Mouse (Mus musculus) lung, postnatal 0 days (tissue): Measurements from ENCODE around the gene Ints6l. TPM values are rescaled to one million over a fixed set of nuclear protein-coding genes. Genes with fewer than 3 reads are reported as not detected.

Experiments used
- ATAC-seq: fragments of 200-750 bp; cut with Nextera tagmentation; 2 replicates; pipeline ENCODE4 v1.8.0; 2017; ENCODE audit warnings: moderate library complexity
- DNase-seq: peaks from one replicate; pipeline ENCODE4 v3.0.0-alpha.2; 2016; ENCODE audit warnings: low spot score
- H3K27ac ChIP-seq: fragments of 300-500 bp; sonication (generic); 2 replicates; pipeline ENCODE4 v1.5.1; 2014; ENCODE audit warnings: antibody characterized with exemption, mild to moderate bottlenecking, low read length, mixed read lengths
- H3K27me3 ChIP-seq: fragments of 300-500 bp; sonication (generic); replicated peaks from 2 replicates; pipeline ENCODE4 v1.6.1; 2014; ENCODE audit warnings: low read length, mixed read lengths; ENCODE audit not compliant: insufficient read depth
- H3K36me3 ChIP-seq: fragments of 300-500 bp; sonication (generic); 2 replicates; pipeline ENCODE4 v1.6.1; 2014; ENCODE audit warnings: low read length, mixed read lengths; ENCODE audit not compliant: insufficient read depth
- H3K4me1 ChIP-seq: fragments of 300-500 bp; sonication (generic); 2 replicates; pipeline ENCODE4 v1.6.1; 2014; ENCODE audit warnings: antibody characterized with exemption, low read depth, low read length, mixed read lengths; ENCODE audit not compliant: insufficient read depth
- H3K4me2 ChIP-seq: fragments of 300-500 bp; sonication (generic); replicated peaks from 2 replicates; pipeline ENCODE4 v1.6.1; 2014; ENCODE audit warnings: low read depth, mild to moderate bottlenecking, low read length, moderate library complexity, mixed read lengths
- H3K4me3 ChIP-seq: fragments of 300-500 bp; sonication (generic); 2 replicates; pipeline ENCODE4 v1.5.1; 2014; ENCODE audit warnings: low read depth, low read length
- H3K9ac ChIP-seq: fragments of 300-500 bp; sonication (generic); replicated peaks from 2 replicates; pipeline ENCODE4 v1.6.1; 2014; ENCODE audit warnings: low read depth, mild to moderate bottlenecking
- H3K9me3 ChIP-seq: fragments of 300-500 bp; sonication (generic); 2 replicates; pipeline ENCODE4 v1.6.1; 2016; ENCODE audit warnings: low read length, mixed read lengths
- CTCF ChIP-seq: IDR thresholded peaks from 2 replicates; pipeline ENCODE4 v1.5.1; 2016; ENCODE audit warnings: antibody characterized with exemption, mild to moderate bottlenecking
- EP300 ChIP-seq: IDR thresholded peaks from 2 replicates; pipeline ENCODE4 v1.6.1; 2016; ENCODE audit warnings: antibody characterized with exemption, mild to moderate bottlenecking, control low read depth
- WGBS: fragments of 180-500 bp; shearing (Covaris S2); extraction: QIAGEN DNeasy Blood & Tissue Kit; methylation state at CpG from one replicate; pipeline ENCODE4 v1.1.7; 2014; 5-methylcytosine and 5-hydroxymethylcytosine counted together
- polyA plus RNA-seq: library from polyadenylated mRNA; unstranded; fragments of >200 nt; fragmentation: Nextera tagmentation; extraction: Ambion mirVana; gene quantifications from 2 replicates; pipeline ENCODE4 v1.2.1, GENCODE M21; 2015

Gene Ints6l
- polyA plus RNA-seq, 1 experiment from 2014 or later, result 27.0 TPM

DNA sequence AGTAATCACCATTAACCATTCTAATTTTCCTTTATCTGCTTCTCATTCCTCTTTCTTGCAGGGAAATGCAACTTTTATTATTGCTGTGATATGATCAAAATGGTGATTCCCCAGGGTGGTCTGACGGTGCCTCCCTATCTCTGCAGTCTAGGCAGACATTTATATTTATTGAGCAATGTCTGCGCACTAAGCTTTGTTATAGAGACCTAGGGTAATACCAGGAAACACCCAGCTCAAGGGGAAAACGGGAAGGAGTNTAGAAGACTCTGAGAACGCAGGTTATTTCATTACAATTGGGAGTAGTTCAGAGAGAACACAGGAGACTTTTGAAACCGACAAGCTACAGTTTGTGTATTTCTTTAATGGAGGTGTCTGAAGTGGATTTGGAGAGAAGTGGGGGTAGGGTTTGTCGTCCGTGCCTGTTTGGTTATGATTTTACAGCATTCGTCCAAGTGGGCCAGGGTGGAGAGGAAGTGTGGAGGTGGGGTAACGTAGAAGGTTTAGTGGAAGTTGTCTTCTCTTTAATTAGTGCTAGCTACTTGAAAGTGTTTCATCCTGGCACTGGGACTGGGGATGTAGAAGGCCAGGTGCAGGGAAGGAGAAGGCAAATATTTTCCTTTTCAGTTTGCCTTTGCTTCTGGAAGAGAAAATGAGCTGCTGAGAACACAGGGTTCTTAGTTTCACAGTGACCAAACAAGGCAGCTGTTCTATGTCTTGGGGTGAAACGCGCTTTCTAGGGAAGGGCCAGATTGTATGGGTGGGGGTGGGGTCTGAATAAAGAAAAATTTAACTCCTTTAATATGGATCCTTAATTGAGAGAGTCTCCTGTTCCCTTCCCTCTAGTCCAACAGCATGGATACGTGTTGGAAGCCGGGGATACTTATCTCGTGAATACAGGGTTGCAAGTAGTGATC lies 7.6 kb downstream of the Ints6l start:
- no peak for TF ChIP-seq EP300
- TF ChIP-seq CTCF, result no peak
- Histone ChIP-seq H3K4me3 (no peak overlapping the region), H3K9ac (no peak overlapping the region), H3K36me3 (no peaks in the 10 kb centered on the region), H3K4me2 (peak overlapping the region; percentile 34; the same call in 1 of the 2 replicates), H3K27me3 (no peaks in the 10 kb centered on the region), H3K9me3 (no peaks in the 10 kb centered on the region), H3K27ac (peak overlapping the region; percentile 74), H3K4me1 (no peaks in the 10 kb centered on the region)
- WGBS, result 28% methylated on average over 14 of the region's 14 CpGs
- DNase-seq (peak; percentile 34), ATAC-seq (peak; percentile 71)

GRCm38 (mm10) chrX:56464906-56465305 lies 10.2 kb downstream of the Ints6l start:
- 35% methylated on average over 1 of the region's 1 CpGs for WGBS
- DNase-seq (peak; percentile 35), ATAC-seq (no peak)
- Histone ChIP-seq H3K9ac (no peak overlapping the region), H3K4me2 (no peak overlapping the region), H3K9me3 (no peaks in the 10 kb centered on the region), H3K4me1 (no peaks in the 10 kb centered on the region), H3K36me3 (no peaks in the 10 kb centered on the region), H3K27me3 (no peaks in the 10 kb centered on the region), H3K27ac (no peak overlapping the region), H3K4me3 (no peak overlapping the region)
- TF ChIP-seq EP300 (no peak), CTCF (no peak)

DNA sequence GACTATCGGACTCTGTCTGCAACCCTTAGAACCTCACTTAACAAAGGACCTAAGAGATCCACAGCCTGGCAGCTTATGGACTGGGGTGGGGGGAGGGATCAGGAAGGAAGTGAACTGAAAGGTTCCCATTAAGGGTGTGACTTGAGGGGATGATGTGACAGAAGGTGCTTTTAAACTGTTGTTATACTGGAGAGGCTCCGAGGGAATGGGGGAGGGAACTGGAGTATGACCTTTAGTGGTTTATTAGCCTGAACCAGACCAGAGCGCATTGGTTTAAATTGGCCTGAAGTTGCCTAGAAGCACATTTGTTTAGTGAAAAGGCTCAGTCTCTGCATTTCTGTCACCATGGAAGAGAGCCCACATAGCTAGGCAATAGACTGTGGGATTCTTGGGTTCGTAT lies 13.0 kb downstream of the Ints6l start:
- DNase-seq (peak; percentile 36), ATAC-seq (peak; percentile 52)
- WGBS, result 36% methylated on average over 4 of the region's 4 CpGs
- H3K36me3 ChIP-seq, result no peaks in the 10 kb centered on the region
- no peaks in the 10 kb centered on the region for H3K9me3 ChIP-seq
- peak overlapping the region; percentile 59; the same call in 1 of the 2 replicates for H3K27ac ChIP-seq
- H3K4me2 ChIP-seq, result no peak overlapping the region
- no peak overlapping the region for H3K9ac ChIP-seq
- no peaks in the 10 kb centered on the region for H3K27me3 ChIP-seq
- H3K4me3 ChIP-seq, result no peak overlapping the region
- H3K4me1 ChIP-seq, result no peaks in the 10 kb centered on the region
- TF ChIP-seq EP300 (no peak), CTCF (no peak)

DNA sequence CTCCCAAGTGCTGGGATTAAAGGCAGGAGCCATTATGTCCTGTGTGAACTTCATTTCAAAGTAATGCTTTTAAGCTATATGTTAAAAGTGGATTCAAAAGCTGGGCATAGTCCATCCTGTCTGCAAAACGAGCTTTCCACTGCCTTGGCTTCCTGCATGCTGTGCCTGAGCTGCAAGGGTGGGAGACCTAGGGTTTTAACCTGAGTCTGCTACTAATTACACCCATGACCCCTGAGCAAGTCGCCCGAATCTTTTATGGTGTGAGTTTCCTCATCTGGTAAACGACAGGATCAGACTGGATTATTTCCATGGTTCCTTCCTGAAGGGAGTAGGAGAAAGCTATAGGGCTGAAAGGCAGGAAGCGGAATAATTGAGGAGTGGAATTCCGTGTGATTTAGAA lies 13.8 kb downstream of the Ints6l start:
- DNase-seq, result no peak
- 36% methylated on average over 6 of the region's 6 CpGs for WGBS
- Histone ChIP-seq H3K4me2 (no peak overlapping the region), H3K4me1 (no peaks in the 10 kb centered on the region), H3K36me3 (no peaks in the 10 kb centered on the region), H3K27me3 (no peaks in the 10 kb centered on the region), H3K9me3 (no peaks in the 10 kb centered on the region), H3K27ac (peak overlapping the region; percentile 59; the same call in 1 of the 2 replicates), H3K4me3 (no peak overlapping the region), H3K9ac (no peak overlapping the region)
- ATAC-seq, result peak; percentile 11; the same call in 1 of the 2 replicates
- no peak for TF ChIP-seq CTCF
- TF ChIP-seq EP300, result no peak

DNA sequence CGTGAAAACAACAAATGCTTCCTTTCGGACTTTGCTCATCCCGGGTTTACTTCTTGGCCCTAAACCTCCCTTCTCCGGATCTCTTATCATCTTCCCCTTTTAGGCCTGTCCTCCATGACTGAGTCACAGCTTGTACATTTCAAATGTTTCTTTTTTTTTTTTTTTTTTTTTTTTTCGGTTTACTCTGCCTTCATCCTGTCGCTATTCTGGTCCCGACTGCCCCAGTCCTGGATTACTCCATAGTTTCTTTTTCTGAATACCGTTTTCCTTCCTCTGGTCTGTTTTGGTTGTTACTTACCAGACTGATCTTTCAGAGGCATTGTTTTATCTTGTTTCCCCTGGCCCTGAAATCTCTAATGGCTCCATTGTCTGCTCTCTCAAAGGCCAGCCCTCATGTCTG lies 19.4 kb downstream of the Ints6l start:
- WGBS, result 39% methylated on average over 8 of the region's 8 CpGs
- Histone ChIP-seq H3K9ac (no peak overlapping the region), H3K4me1 (no peaks in the 10 kb centered on the region), H3K36me3 (no peaks in the 10 kb centered on the region), H3K4me3 (no peak overlapping the region), H3K4me2 (no peak overlapping the region), H3K9me3 (no peaks in the 10 kb centered on the region), H3K27ac (no peak overlapping the region), H3K27me3 (no peaks in the 10 kb centered on the region)
- 0 out of 2 replicates have a peak, but pooled peaks have one; percentile 43 for ATAC-seq
- TF ChIP-seq EP300, result no peak
- TF ChIP-seq CTCF, result no peak
- peak; percentile 25 for DNase-seq

GRCm38 (mm10) chrX:56477553-56477952 lies 22.9 kb downstream of the Ints6l start:
- Histone ChIP-seq H3K9ac (no peak overlapping the region), H3K4me1 (no peaks in the 10 kb centered on the region), H3K27me3 (no peaks in the 10 kb centered on the region), H3K36me3 (no peaks in the 10 kb centered on the region), H3K4me3 (no peak overlapping the region), H3K27ac (no peak overlapping the region), H3K4me2 (no peak overlapping the region), H3K9me3 (no peaks in the 10 kb centered on the region)
- ATAC-seq (peak; percentile 86), DNase-seq (peak; percentile 66)
- 64% methylated on average over 3 of the region's 3 CpGs for WGBS
- TF ChIP-seq CTCF (no peak), EP300 (peak; percentile 40; the same call in 1 of the 2 replicates)
